Mouse (Mus musculus) cerebellum, adult (tissue): ENCODE measurements around the gene Rassf3.

Source experiments
- ATAC-seq: cut with Nextera tagmentation; 2 replicates; pipeline ENCODE4 v1.9.2; 2017; ENCODE audit warnings: mild to moderate bottlenecking, moderate library complexity, mixed read lengths; ENCODE audit not compliant: insufficient number of reproducible peaks, low FRiP score, low TSS enrichment

Gene Rassf3

GRCm38 (mm10) chr10:121432635-121433280, 43.4 kb downstream of the Rassf3 start:
- ATAC-seq: peak; percentile 67

DNA sequence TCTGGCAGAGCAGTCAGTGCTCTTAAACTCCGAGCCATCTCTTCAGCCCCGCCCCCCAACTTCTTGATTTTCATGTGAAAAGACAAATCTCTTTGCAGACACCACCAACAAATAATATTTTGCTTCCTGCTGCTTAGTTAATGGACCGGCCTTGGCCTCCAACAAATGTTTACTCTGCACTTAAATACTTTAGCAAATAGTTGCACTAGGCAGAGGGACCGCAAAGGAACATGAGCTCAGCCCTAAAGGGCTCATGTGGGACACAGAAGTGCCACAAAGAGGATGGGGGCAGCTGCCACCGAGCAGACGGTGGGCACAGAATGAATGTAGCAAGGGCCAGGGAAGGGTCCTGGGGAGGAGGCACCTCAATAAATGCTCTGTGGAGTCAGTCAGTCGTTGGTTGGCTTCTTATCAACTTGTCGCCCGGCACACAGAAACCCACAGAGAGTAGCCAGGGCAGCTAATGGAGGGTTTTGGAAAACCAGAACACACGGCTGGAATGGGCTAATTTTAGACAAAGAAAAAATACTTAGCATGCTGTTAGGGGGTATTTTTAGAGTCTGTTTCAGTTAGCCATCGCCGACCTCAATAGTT, 44.0 kb downstream of the Rassf3 start:
- 0 out of 2 replicates have a peak, but pooled peaks have one; percentile 3 for ATAC-seq

- ATAC-seq: no peak
Measured at GRCm38 (mm10) chr10:121430764-121431540, 45.2 kb downstream of the Rassf3 start.

DNA sequence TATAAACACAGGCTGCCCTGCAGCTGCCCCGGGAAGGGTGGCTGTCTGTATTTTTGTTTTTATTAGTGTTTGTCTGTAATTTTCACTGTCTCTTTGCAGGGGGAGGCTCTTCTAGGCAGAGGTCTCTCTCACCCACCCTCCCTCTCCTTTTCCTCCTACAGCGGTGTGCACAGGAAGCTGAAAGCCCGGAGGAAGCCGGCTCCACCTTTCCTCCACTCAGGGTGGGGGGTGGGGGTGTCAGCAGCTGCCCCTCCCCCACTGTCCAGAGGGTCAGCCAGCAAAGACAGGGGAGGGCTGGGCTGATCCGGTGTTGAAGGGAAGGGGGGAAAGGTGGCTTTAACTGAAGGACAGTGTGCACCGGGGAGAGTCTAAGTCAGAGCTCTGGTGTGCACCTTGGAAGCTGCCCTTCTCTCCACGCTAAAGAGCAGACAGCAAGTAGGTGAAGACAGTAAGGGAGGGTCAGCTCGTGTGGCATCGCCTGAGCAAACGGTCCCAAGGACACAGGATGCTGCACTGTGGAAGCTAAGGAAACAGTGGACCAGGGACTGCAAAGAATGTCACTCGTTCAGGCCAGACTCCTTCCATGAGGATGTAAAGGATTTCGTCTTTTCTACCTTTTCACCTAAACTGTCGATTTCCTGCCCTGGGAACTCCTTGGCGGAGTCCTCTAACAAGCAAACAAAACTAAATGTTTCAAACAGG, 46.0 kb downstream of the Rassf3 start:
- no peak for ATAC-seq

DNA sequence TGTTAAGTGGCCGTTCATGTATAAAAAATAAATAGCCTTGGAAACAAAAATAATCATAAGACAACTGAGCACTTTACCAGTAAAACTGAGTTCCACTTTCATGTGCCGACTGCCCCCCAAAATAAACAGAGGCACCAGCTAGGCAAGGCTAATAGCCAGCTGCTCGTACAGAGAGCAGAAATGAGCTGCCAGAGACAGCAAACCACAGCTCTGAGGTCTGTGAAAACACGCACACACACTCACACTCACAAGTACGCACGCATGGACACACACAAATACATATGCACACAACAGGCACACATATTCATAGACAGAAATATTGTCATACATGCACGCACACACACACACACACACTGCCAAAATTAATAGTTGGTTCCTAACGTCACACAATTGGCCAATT, 46.6 kb downstream of the Rassf3 start:
- no peak for ATAC-seq

GRCm38 (mm10) chr10:121429089-121429488, 47.1 kb downstream of the Rassf3 start:
- no peak for ATAC-seq

DNA sequence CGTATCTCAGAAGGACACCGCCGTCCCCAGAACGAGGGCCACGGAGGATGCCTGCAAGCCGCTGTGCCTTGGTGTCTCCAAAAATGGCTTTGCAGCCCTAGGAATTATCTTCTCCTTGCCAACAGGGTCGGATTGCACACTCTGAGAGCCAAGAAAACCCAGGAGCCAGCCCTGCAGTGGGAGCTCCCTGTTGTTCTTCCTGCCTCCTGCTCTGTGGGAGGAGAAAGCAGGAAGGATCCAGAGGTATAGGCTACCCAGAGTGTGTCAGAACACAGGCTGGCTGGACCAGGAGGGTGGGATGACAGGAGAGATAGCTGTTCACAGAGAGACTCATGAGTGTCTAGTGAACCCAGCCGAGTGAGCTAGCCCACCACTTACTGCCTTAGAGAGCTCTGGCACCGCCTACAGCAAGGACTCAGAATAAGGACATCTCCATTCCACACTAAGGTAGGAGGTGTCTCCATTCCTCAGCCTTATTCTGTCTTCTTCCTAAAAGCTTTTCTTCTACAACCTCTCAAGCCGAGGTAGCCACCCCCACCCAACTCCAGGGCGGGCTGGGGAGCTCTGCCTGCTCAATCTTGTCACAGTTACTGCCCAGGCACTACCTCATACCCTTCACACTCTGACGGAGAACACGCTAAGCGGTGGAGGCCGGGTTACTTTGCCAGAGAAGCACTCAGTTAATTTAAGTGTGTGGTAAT, 48.0 kb downstream of the Rassf3 start:
- no peak for ATAC-seq

- no peak for ATAC-seq
Measured at GRCm38 (mm10) chr10:121427136-121427535, 49.0 kb downstream of the Rassf3 start.

DNA sequence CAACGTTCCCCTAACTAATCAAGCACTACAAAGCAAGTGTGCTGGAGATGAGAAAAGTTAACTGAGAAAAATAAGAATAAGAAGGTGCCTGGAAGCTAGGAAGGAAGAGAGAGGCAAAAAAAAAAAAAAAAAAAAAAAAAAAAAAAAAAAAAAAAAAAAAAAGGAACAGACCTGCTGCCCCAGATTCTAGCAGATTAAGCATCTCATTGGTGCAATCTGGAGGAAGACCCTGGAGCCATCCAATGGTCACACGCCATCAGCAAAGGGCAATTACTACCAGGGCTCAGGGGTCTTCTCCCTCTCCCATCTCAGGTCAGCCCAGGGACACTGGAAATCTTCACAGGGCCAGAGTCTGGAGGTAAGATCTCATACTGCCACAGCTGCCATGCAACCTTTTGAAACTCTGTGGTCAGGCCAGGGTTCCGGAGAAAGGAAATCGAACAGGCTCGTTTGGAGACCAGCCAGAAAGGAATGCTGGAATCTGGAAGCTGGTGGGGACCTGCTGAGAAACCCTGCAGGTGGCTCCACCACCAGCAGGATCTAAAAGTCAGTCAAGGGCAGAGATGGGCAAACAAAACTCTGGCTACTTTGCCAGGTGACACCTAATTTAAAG, 49.6 kb downstream of the Rassf3 start:
- ATAC-seq: no peak

GRCm38 (mm10) chr10:121425506-121426025, 50.6 kb downstream of the Rassf3 start:
- ATAC-seq: no peak

- no peak for ATAC-seq
Measured at GRCm38 (mm10) chr10:121425079-121425478, 51.1 kb downstream of the Rassf3 start.

GRCm38 (mm10) chr10:121424455-121424854, 51.7 kb downstream of the Rassf3 start:
- ATAC-seq: no peak

- no peak for ATAC-seq
Measured at GRCm38 (mm10) chr10:121423541-121424349, 52.4 kb downstream of the Rassf3 start.

DNA sequence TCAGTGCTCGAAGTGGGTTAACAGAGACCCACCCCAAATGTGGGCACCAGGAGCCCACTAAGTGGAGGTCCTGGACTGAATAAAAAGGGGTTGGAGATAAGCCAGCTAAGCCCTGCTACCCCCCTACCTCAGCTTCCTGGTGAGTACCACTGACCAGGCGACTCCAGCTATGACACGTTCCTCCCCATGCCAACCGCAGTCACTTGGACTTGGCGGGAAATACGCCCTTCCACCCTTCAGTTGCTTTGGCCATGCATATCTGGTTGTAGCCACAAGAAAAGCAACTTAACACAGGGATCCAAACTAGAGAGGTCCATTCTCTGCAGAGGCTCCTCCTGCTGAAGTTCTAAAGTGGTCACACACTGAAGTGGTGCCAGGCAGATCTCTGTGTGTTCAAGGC, 53.9 kb downstream of the Rassf3 start:
- no peak for ATAC-seq

DNA sequence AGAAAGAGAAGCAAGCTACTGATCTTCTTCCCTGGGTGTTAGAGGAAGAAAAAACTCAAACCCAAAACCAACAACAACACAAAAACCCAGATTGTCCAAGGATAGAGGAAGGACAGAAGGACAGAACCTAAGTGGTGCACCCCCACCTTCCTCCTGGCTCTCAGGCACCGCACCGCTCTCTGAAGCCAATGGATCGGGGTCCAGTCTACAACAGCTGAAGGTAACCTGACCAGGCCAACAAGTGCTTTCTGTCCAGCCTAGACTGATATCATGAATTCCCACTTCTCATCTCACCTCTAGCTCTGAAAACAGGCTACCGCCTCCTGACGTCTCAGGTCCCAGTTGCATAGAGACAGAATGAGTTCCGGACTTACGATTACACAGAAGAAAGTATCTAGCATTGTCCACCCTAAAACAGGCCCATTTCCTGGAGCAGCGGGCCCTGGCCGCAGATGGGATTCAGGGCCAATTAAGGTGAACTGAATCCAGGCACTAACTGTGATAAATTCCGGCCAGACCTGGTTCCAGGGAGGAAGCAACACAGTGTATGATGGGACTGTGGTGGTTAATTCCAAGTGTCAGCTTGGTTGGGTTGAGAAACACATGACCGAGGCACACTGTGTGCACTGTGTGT, 54.4 kb downstream of the Rassf3 start:
- ATAC-seq: no peak

GRCm38 (mm10) chr10:121421023-121421422, 55.1 kb downstream of the Rassf3 start:
- no peak for ATAC-seq

DNA sequence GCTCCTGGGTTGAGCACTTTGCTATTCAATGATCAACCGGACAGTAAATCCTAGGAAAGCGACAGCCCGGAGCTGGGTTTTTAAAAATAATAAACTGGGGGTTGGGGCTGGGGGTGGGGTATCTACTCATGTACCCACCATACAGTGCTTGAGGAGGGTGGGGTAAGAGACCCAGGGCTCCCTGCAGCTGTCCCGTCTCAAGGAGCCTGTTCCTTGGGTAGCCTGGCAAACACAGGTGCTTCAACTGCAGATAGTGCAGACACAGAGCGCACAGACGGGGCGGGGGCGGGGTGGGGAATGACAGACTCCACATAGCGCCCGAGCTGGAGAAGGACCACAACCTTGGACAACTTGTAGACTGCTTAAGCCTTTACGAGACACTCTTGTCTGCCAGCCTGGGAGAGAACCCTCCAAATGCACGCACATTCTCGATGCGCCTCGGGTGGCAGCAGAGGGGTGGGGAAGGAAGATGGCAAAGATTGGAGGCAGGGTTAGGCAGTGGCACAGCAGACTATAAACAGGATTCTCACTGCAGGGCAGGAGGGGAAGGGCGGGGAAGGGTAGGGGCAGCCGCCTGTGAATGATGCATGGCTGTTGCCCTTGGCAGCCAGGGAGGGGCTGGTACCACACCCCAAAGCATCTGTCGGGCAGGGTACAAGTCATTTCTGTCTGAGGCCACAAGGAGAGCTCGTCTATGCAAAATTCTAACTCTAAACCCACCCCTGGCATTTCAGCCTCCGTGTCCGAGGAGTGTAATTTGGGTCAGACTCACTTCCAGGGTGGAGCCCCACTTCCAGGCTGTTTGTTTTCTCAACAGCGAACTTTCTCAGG, 56.3 kb downstream of the Rassf3 start:
- no peak for ATAC-seq

DNA sequence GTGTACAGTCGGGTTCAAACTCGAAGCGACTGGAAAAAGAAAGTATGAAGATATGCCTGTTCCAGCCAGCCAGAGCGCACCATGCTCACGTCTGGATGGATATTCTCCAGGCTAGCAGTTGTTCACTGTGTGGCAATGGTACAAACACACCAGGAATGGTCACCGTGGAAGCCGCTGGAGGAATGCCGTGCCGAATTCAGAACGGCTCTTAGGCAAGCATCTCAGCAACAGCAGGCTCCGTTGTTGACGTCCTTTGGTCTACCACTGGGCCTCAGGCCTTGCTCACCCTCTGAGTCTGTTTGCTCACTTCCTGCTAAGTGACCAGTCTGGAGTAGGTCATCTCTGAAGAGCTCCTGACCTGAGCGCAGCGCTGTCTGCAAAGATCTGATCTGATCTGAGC, 57.3 kb downstream of the Rassf3 start:
- no peak for ATAC-seq
